Mouse (Mus musculus) ES-Bruce4 (cell line): ENCODE measurements around the gene Acad10. TPM values are rescaled to one million over a fixed set of nuclear protein-coding genes. Genes with fewer than 3 reads are reported as not detected.
"Not testable (repeated sequence)": the region's sequence is repeated elsewhere in the genome, so short reads cannot be mapped to it uniquely, and the experiment has no call there.

Experiments used
- H3K27ac ChIP-seq: 2 replicates; pipeline ENCODE4 v1.5.1; 2012; ENCODE audit warnings: low read length, inconsistent platforms; ENCODE audit not compliant: insufficient read depth
- H3K27me3 ChIP-seq: 2 replicates; pipeline ENCODE4 v1.6.1; 2012; ENCODE audit warnings: mild to moderate bottlenecking, low read length, inconsistent platforms; ENCODE audit not compliant: control insufficient read depth, poor library complexity, insufficient read depth, severe bottlenecking
- H3K36me3 ChIP-seq: 2 replicates; pipeline ENCODE4 v1.6.1; 2012; ENCODE audit warnings: inconsistent platforms, mild to moderate bottlenecking, low read length, moderate library complexity; ENCODE audit not compliant: control insufficient read depth, poor library complexity, insufficient read depth, severe bottlenecking
- H3K4me1 ChIP-seq: one replicate; pipeline ENCODE4 v1.8.1; 2011; ENCODE audit warnings: low read length; ENCODE audit not compliant: control insufficient read depth, insufficient read depth
- H3K4me3 ChIP-seq: 2 replicates; pipeline ENCODE4 v1.5.1; 2011; ENCODE audit warnings: low read depth, mild to moderate bottlenecking, low read length
- H3K9ac ChIP-seq: 2 replicates; pipeline ENCODE4 v1.6.1; 2012; ENCODE audit warnings: low read depth, mild to moderate bottlenecking, inconsistent platforms; ENCODE audit not compliant: poor library complexity, severe bottlenecking
- H3K9me3 ChIP-seq: replicated peaks from 2 replicates; pipeline ENCODE4 v1.6.1; 2012; ENCODE audit warnings: mild to moderate bottlenecking, low read length, inconsistent platforms; ENCODE audit not compliant: control insufficient read depth, poor library complexity, insufficient read depth, severe bottlenecking
- CTCF ChIP-seq: IDR thresholded peaks from one replicate; pipeline ENCODE4 v1.8.1; 2011; ENCODE audit warnings: low read depth, low read length
- EP300 ChIP-seq: IDR thresholded peaks from 2 replicates; pipeline ENCODE4 v1.6.1; 2011; ENCODE audit warnings: low read depth, low read length; ENCODE audit not compliant: insufficient read depth
- POLR2A ChIP-seq: IDR thresholded peaks from one replicate; pipeline ENCODE4 v1.8.1; 2011; ENCODE audit warnings: low read length; ENCODE audit not compliant: insufficient read depth
- polyA plus RNA-seq: library from polyadenylated mRNA; stranded (reverse); fragments of >200 nt; gene quantifications from 2 replicates; pipeline ENCODE4 v1.2.4, GENCODE M21; 2011; ENCODE audit warnings: low read depth; ENCODE audit not compliant: missing spikeins, insufficient read depth, insufficient read length

Acad10 gene
- polyA plus RNA-seq, 1 experiment = 5.8 TPM

- Histone ChIP-seq H3K27me3 (no peaks in the 10 kb centered on the region), H3K27ac (no peak overlapping the region), H3K36me3 (no peaks in the 10 kb centered on the region), H3K9me3 (no peaks in the 10 kb centered on the region), H3K9ac (no peak overlapping the region), H3K4me3 (no peak overlapping the region), H3K4me1 (no peaks in the 10 kb centered on the region)
- TF ChIP-seq EP300 (no peak), POLR2A (no peak), CTCF (peak; percentile 90)
These were observed 54.2 kb downstream of the Acad10 start for GRCm38 (mm10) chr5:121606151-121606550.

- not testable (repeated sequence) for H3K27me3 ChIP-seq, H3K9ac ChIP-seq, H3K27ac ChIP-seq, H3K9me3 ChIP-seq, H3K4me1 ChIP-seq, H3K36me3 ChIP-seq, H3K4me3 ChIP-seq
These were observed 56.5 kb downstream of the Acad10 start for GRCm38 (mm10) chr5:121603815-121604214.

GRCm38 (mm10) chr5:121601547-121602299 lies 58.6 kb downstream of the Acad10 start:
- Histone ChIP-seq H3K36me3 (no peaks in the 10 kb centered on the region), H3K4me3 (no peak overlapping the region), H3K9me3 (no peaks in the 10 kb centered on the region), H3K9ac (no peak overlapping the region), H3K27ac (no peak overlapping the region), H3K4me1 (peaks cover 4% of the 10 kb centered on the region), H3K27me3 (no peaks in the 10 kb centered on the region)
- no peak for TF ChIP-seq POLR2A
- TF ChIP-seq CTCF = peak; percentile 98
- TF ChIP-seq EP300 = 0 out of 2 replicates have a peak, but pooled peaks have one; percentile 56

- H3K36me3 ChIP-seq = no peaks in the 10 kb centered on the region
- TF ChIP-seq EP300 = no peak
- no peak for TF ChIP-seq CTCF
- no peak for TF ChIP-seq POLR2A
- H3K27me3 ChIP-seq = no peaks in the 10 kb centered on the region
- H3K4me3 ChIP-seq = no peak overlapping the region
- no peaks in the 10 kb centered on the region for H3K9me3 ChIP-seq
- H3K27ac ChIP-seq = no peak overlapping the region
- peaks cover 4% of the 10 kb centered on the region for H3K4me1 ChIP-seq
- no peak overlapping the region for H3K9ac ChIP-seq
These were observed 61.3 kb downstream of the Acad10 start for GRCm38 (mm10) chr5:121598871-121599610.

GRCm38 (mm10) chr5:121597991-121598537 lies 62.2 kb downstream of the Acad10 start:
- H3K9me3 ChIP-seq = no peaks in the 10 kb centered on the region
- H3K4me3 ChIP-seq = no peak overlapping the region
- no peak overlapping the region for H3K9ac ChIP-seq
- no peaks in the 10 kb centered on the region for H3K36me3 ChIP-seq
- no peaks in the 10 kb centered on the region for H3K27me3 ChIP-seq
- H3K27ac ChIP-seq = no peak overlapping the region
- H3K4me1 ChIP-seq = peaks cover 4% of the 10 kb centered on the region
- TF ChIP-seq EP300 (no peak), CTCF (no peak), POLR2A (no peak)

GRCm38 (mm10) chr5:121597332-121597731 lies 63.0 kb downstream of the Acad10 start:
- H3K9ac ChIP-seq = no peak overlapping the region
- no peak overlapping the region for H3K4me3 ChIP-seq
- TF ChIP-seq EP300 (no peak), CTCF (no peak), POLR2A (no peak)
- no peaks in the 10 kb centered on the region for H3K9me3 ChIP-seq
- H3K27me3 ChIP-seq = no peaks in the 10 kb centered on the region
- peaks cover 4% of the 10 kb centered on the region for H3K4me1 ChIP-seq
- no peaks in the 10 kb centered on the region for H3K36me3 ChIP-seq
- H3K27ac ChIP-seq = no peak overlapping the region
